15 mouse cellular contexts compared by ENCODE assay signal in the genomic region with DNA sequence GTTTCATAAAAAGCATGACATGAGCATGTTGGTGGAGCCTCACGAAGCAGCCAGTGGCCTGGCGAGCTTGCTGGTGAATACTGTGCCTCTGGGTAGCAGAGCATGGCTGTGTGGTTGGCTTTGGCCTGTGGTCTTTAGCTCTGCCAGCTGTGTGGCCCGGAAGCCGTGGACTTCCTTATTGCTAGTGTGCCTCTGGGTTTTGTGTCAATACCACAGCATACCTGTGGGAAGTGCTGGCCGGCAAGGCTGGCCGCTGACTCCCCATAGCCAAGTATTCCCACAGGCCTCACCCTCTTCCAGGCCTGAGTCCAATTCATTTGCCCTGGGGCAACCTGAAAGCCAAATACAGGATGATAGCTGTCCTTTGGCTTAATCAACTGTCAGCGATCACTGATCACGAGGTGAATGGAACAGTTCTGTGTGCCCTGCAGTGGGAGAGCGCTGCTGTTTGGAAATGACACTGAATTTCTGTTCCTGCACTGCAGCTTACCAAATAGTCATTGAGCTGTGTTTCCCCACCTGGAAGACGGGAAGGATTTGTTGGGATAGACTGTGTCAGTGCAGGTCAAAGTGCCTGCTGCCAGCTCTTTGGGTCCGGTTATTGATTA. TPM values are rescaled to one million over a fixed set of nuclear protein-coding genes. Genes with fewer than 3 reads are reported as not detected.
DNase-seq lines count a peak whose midpoint lies in the region; ATAC-seq and TF ChIP-seq lines count a peak whose summit lies in the region.
"Had no signal": no experiment of that assay in that cellular context is flagged by ENCODE, and none has a peak within 500 bp of the region (broad histone marks: within the 10 kb centered on the region; RNA-seq: fewer than 3 reads in every experiment).

No protein-coding gene starts in this region.

- no peak overlapping the region for H3K4me3 ChIP-seq in liver, adult 2 months (ENCODE audit: insufficient read depth, low read depth, low read length)
- H3K4me3 ChIP-seq: limb, embryonic 10.5 days; megakaryocyte, embryonic 14.5 days had no signal

- 28% methylated on average over 11 of the region's 11 CpGs for WGBS in liver, adult 2 months

- H3K79me2 ChIP-seq in liver, adult 2 months (ENCODE audit: control insufficient read depth, insufficient read depth, low read length), result no peaks in the 10 kb centered on the region

- intact Hi-C loops in left cerebral cortex, postnatal 25 days (cut with DNase I), result no loop called here

- H3K27me3 ChIP-seq in liver, adult 2 months (ENCODE audit: control insufficient read depth, insufficient read depth, low read length), result no peaks in the 10 kb centered on the region

- H3K4me1 ChIP-seq in liver, adult 2 months (ENCODE audit: control insufficient read depth, insufficient read depth, low read length), result peaks cover 2% of the 10 kb centered on the region; the same call in 1 of the 2 replicates

- no peaks in the 10 kb centered on the region for H3K36me3 ChIP-seq in liver, adult 2 months (ENCODE audit: control insufficient read depth, insufficient read depth, low read length)
- H3K36me3 ChIP-seq: limb, embryonic 10.5 days had no signal

- DNase-seq in liver, adult 2 months (ENCODE audit: extremely low read depth, low read depth, low spot score), result peak; percentile 98
- no peak for DNase-seq in liver
- DNase-seq in B cell, adult 2 months, result peak; percentile 7 to 19
- DNase-seq in left cerebral cortex, adult 8-10 months (ENCODE audit: low spot score in 2 of 2), result no peak
- no peak for DNase-seq in left cerebral cortex, postnatal 25 days (ENCODE audit: low spot score in 2 of 2)
- DNase-seq in kidney, postnatal 10 days, result no peak
- DNase-seq: cerebellum, adult 9-10 months; heart, postnatal 14 days; kidney, adult 11 months; thymus, postnatal 4 days had no signal

- peak; percentile 96 for ATAC-seq in granulocyte monocyte progenitor cell, adult 5-6 weeks (replicated peaks; ENCODE audit: poor library complexity, severe bottlenecking)
- ATAC-seq in monocyte, adult 5-6 weeks (replicated peaks; ENCODE audit: insufficient number of reproducible peaks, low FRiP score, low TSS enrichment, poor library complexity, severe bottlenecking), result peak; percentile 53; the same call in 1 of the 2 replicates
- ATAC-seq: forebrain, embryonic 16.5 days had no signal

- TF ChIP-seq POLR2A in liver, adult 2 months (IDR thresholded peaks at IDR 0.05; ENCODE audit: extremely low read depth, insufficient read depth, low read length), result no peak

- TF ChIP-seq CTCF in liver, adult 2 months (IDR thresholded peaks at IDR 0.05; ENCODE audit: low read depth, low read length), result peak; percentile 26; the same call in 1 of the 2 replicates

- no peak overlapping the region for H3K9ac ChIP-seq in liver, adult 2 months (ENCODE audit: low read depth, low read length)

- H3K27ac ChIP-seq in liver, adult 2 months (replicated peaks; ENCODE audit: insufficient read depth, low read depth, low read length), result peak overlapping the region; percentile 14; the same call in 1 of the 2 replicates
- H3K27ac ChIP-seq: limb, embryonic 10.5 days had no signal

RNA-seq across cellular contexts. Expression of a gene that starts 29.0 kb away (rescaled TPM):
- total RNA-seq in liver, adult 2 months (2014; rRNA removed), result 0.13 and 0.18 TPM in 2 replicates
- polyA plus RNA-seq in liver, adult 2 months (2012; rRNA removed), result 0.07 and 0.24 TPM in 2 replicates
- total RNA-seq in granulocyte monocyte progenitor cell, adult 5-6 weeks (2014; fragmentation: Nextera tagmentation), result 0.41 and 0.58 TPM in 2 replicates
- total RNA-seq in granulocyte monocyte progenitor cell, adult 5-6 weeks (2017), result 0.17 and 0.77 TPM in 2 replicates
- total RNA-seq in monocyte, adult 5-6 weeks (2017), result 1.4 to 5.0 TPM (median 1.9 TPM) in 3 replicates
- under 1 TPM; 0.13 to 0.44 (median 0.26) TPM for total RNA-seq in left cerebral cortex, adult 8-10 months (2022)
- total RNA-seq in left cerebral cortex, postnatal 25 days (2021), result under 1 TPM; 0.21 to 0.30 TPM
- polyA plus RNA-seq: forebrain, embryonic 16.5 days; limb, embryonic 10.5 days had no signal

Comparison
In these comparisons a context has a peak if more than half of its experiments do, and no peak if none do; other contexts are left out.
1. DNase-seq: peak in liver, adult 2 months (single experiment) and B cell, adult 2 months (2 of 2); none in liver (single experiment), left cerebral cortex, adult 8-10 months (0 of 2), left cerebral cortex, postnatal 25 days (0 of 2) and kidney, postnatal 10 days (single experiment).